Mouse (Mus musculus): ENCODE measurements around the gene Adgrd1. TPM values are rescaled to one million over a fixed set of nuclear protein-coding genes. Genes with fewer than 3 reads are reported as not detected.

The Adgrd1 gene
- polyA plus RNA-seq, 2 experiments = 1.9 to 2.2 TPM

- H3K27me3 ChIP-seq (ENCODE audit: control insufficient read depth, insufficient read depth, low read length) = no peaks in the 10 kb centered on the region
- TF ChIP-seq POLR2A (IDR thresholded peaks at IDR 0.05; ENCODE audit: borderline replicate concordance, extremely low read depth, insufficient read depth, insufficient read length) = no peak
These were observed 122.0 kb downstream of the Adgrd1 start for GRCm38 (mm10) chr5:129218537-129218981.

GRCm38 (mm10) chr5:129219178-129219760 lies 122.7 kb downstream of the Adgrd1 start:
- H3K27ac ChIP-seq (replicated peaks; ENCODE audit: low read depth, low read length) = no peak overlapping the region
- H3K27me3 ChIP-seq (ENCODE audit: control insufficient read depth, insufficient read depth, low read length) = no peaks in the 10 kb centered on the region
- H3K4me1 ChIP-seq (ENCODE audit: control insufficient read depth, insufficient read depth, low read length) = no peaks in the 10 kb centered on the region
- no peak overlapping the region for H3K9ac ChIP-seq (ENCODE audit: low read depth, low read length, severe bottlenecking)
- TF ChIP-seq POLR2A (IDR thresholded peaks at IDR 0.05; ENCODE audit: borderline replicate concordance, extremely low read depth, insufficient read depth, insufficient read length) = no peak
- no peak overlapping the region for H3K4me3 ChIP-seq (replicated peaks; ENCODE audit: low read length)
- DNase-seq (ENCODE audit: low spot score) = no peak
- WGBS = 90% methylated on average over 5 of the region's 5 CpGs
- no peak for ATAC-seq (ENCODE audit: low FRiP score, low read depth)
- no peaks in the 10 kb centered on the region; the same call in 1 of the 2 replicates for H3K9me3 ChIP-seq (ENCODE audit: control insufficient read depth, low read length)
- H3K36me3 ChIP-seq (ENCODE audit: control insufficient read depth, insufficient read depth, low read length) = no peaks in the 10 kb centered on the region
- no peak overlapping the region for H3K4me2 ChIP-seq (replicated peaks; ENCODE audit: low read depth, low read length, severe bottlenecking)

More at GRCm38 (mm10) chr5:129218537-129218981, 122.0 kb downstream of the Adgrd1 start:
- H3K9ac ChIP-seq (ENCODE audit: low read depth, low read length, severe bottlenecking) = 0 out of 2 replicates have a peak overlapping the region, but pooled peaks have one; percentile 16
- no peak overlapping the region for H3K27ac ChIP-seq (replicated peaks; ENCODE audit: low read depth, low read length)
- 23% methylated on average over 8 of the region's 8 CpGs for WGBS
- H3K36me3 ChIP-seq (ENCODE audit: control insufficient read depth, insufficient read depth, low read length) = no peaks in the 10 kb centered on the region
- DNase-seq (ENCODE audit: low spot score) (no peak), ATAC-seq (ENCODE audit: low FRiP score, low read depth) (no peak)
- H3K4me1 ChIP-seq (ENCODE audit: control insufficient read depth, insufficient read depth, low read length) = no peaks in the 10 kb centered on the region
- no peak overlapping the region for H3K4me3 ChIP-seq (replicated peaks; ENCODE audit: low read length)
- no peak overlapping the region for H3K4me2 ChIP-seq (replicated peaks; ENCODE audit: low read depth, low read length, severe bottlenecking)
- H3K9me3 ChIP-seq (ENCODE audit: control insufficient read depth, low read length) = no peaks in the 10 kb centered on the region; the same call in 1 of the 2 replicates

- TF ChIP-seq POLR2A (IDR thresholded peaks at IDR 0.05; ENCODE audit: borderline replicate concordance, extremely low read depth, insufficient read depth, insufficient read length) = no peak
These were observed 129.4 kb downstream of the Adgrd1 start for GRCm38 (mm10) chr5:129225810-129226450.

GRCm38 (mm10) chr5:129228171-129228570 lies 131.6 kb downstream of the Adgrd1 start:
- ATAC-seq (ENCODE audit: low FRiP score, low read depth) = no peak

More at GRCm38 (mm10) chr5:129225810-129226450, 129.4 kb downstream of the Adgrd1 start:
- Histone ChIP-seq H3K4me2 (replicated peaks; ENCODE audit: low read depth, low read length, severe bottlenecking) (no peak overlapping the region), H3K36me3 (ENCODE audit: control insufficient read depth, insufficient read depth, low read length) (no peaks in the 10 kb centered on the region), H3K27me3 (ENCODE audit: control insufficient read depth, insufficient read depth, low read length) (no peaks in the 10 kb centered on the region), H3K4me1 (ENCODE audit: control insufficient read depth, insufficient read depth, low read length) (no peaks in the 10 kb centered on the region), H3K9ac (ENCODE audit: low read depth, low read length, severe bottlenecking) (no peak overlapping the region), H3K27ac (replicated peaks; ENCODE audit: low read depth, low read length) (no peak overlapping the region), H3K4me3 (replicated peaks; ENCODE audit: low read length) (no peak overlapping the region), H3K9me3 (ENCODE audit: control insufficient read depth, low read length) (no peaks in the 10 kb centered on the region)
- WGBS = 71% methylated on average over 33 of the region's 33 CpGs
- DNase-seq (ENCODE audit: low spot score) = no peak
- ATAC-seq (ENCODE audit: low FRiP score, low read depth) = no peak

GRCm38 (mm10) chr5:129233301-129233700 lies 136.8 kb downstream of the Adgrd1 start:
- H3K27me3 ChIP-seq (ENCODE audit: control insufficient read depth, insufficient read depth, low read length) = no peaks in the 10 kb centered on the region
- H3K4me2 ChIP-seq (replicated peaks; ENCODE audit: low read depth, low read length, severe bottlenecking) = no peak overlapping the region
- H3K4me3 ChIP-seq (replicated peaks; ENCODE audit: low read length) = no peak overlapping the region
- H3K36me3 ChIP-seq (ENCODE audit: control insufficient read depth, insufficient read depth, low read length) = no peaks in the 10 kb centered on the region
- WGBS = 89% methylated on average over 4 of the region's 4 CpGs
- no peaks in the 10 kb centered on the region for H3K4me1 ChIP-seq (ENCODE audit: control insufficient read depth, insufficient read depth, low read length)
- no peaks in the 10 kb centered on the region for H3K9me3 ChIP-seq (ENCODE audit: control insufficient read depth, low read length)
- DNase-seq (ENCODE audit: low spot score) (no peak), ATAC-seq (ENCODE audit: low FRiP score, low read depth) (no peak)
- no peak overlapping the region for H3K9ac ChIP-seq (ENCODE audit: low read depth, low read length, severe bottlenecking)
- no peak for TF ChIP-seq POLR2A (IDR thresholded peaks at IDR 0.05; ENCODE audit: borderline replicate concordance, extremely low read depth, insufficient read depth, insufficient read length)
- H3K27ac ChIP-seq (replicated peaks; ENCODE audit: low read depth, low read length) = no peak overlapping the region

More at GRCm38 (mm10) chr5:129228171-129228570, 131.6 kb downstream of the Adgrd1 start:
- H3K27ac ChIP-seq (replicated peaks; ENCODE audit: low read depth, low read length) = no peak overlapping the region
- H3K4me2 ChIP-seq (replicated peaks; ENCODE audit: low read depth, low read length, severe bottlenecking) = no peak overlapping the region
- H3K4me3 ChIP-seq (replicated peaks; ENCODE audit: low read length) = no peak overlapping the region
- H3K9ac ChIP-seq (ENCODE audit: low read depth, low read length, severe bottlenecking) = no peak overlapping the region
- H3K4me1 ChIP-seq (ENCODE audit: control insufficient read depth, insufficient read depth, low read length) = no peaks in the 10 kb centered on the region
- TF ChIP-seq POLR2A (IDR thresholded peaks at IDR 0.05; ENCODE audit: borderline replicate concordance, extremely low read depth, insufficient read depth, insufficient read length) = no peak
- no peaks in the 10 kb centered on the region for H3K27me3 ChIP-seq (ENCODE audit: control insufficient read depth, insufficient read depth, low read length)
- DNase-seq (ENCODE audit: low spot score) = no peak
- H3K9me3 ChIP-seq (ENCODE audit: control insufficient read depth, low read length) = no peaks in the 10 kb centered on the region
- WGBS = 87% methylated on average over 2 of the region's 2 CpGs
- no peaks in the 10 kb centered on the region for H3K36me3 ChIP-seq (ENCODE audit: control insufficient read depth, insufficient read depth, low read length)
